Mouse (Mus musculus): ENCODE measurements at regions not wholly inside any gene's neighbourhood (a gene's known extent, or its start where the extent isn't known, plus 50 kb on each side); places are given as distances from the start of the nearest gene placed in this dataset.

DNA sequence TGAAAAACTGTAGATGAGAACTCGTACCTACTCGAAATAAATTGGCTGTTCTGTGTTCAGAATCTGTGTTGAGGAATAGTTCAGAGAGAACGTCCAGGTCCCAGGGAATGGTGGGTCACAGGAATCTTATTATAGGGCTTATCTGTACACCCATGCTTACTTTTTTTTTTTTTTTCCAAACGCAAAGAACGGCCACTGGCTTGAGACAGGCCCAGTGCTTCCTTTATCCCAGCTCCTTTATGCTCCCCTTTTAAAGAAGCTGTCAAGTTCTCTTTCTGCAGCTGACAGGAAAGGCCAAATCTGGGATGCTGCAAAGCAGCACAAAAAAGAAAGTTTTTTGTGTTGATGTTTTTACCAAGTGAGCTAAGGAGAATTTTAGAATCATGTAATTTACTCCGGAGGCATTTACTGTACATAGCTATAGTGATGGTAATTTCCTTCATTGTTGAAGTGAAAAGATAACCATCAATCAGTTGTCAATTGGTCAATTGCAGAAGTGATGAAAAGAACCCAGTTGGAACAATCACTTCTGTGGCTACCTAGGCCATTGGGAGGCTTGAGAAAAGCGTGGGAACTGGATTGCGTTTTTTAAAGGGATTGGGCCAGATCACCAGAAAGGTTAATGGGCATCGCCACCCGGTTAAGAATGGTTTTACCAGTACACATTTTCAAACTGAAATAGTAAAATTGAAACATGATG is 91.2 kb upstream of the Sox2 start:
- Histone ChIP-seq H3K4me3 (ENCODE audit: low read depth, low read length) (no peak overlapping the region), H3K4me1 (ENCODE audit: control insufficient read depth, insufficient read depth, insufficient read length, low read length) (no peaks in the 10 kb centered on the region), H3K27me3 (ENCODE audit: control insufficient read depth, insufficient read depth, low read length) (no peaks in the 10 kb centered on the region), H3K27ac (ENCODE audit: insufficient read depth, low read depth, low read length) (no peak overlapping the region), H3K36me3 (ENCODE audit: control insufficient read depth, insufficient read depth, low read length) (no peaks in the 10 kb centered on the region)
- WGBS, result 72% methylated on average over 10 of the region's 10 CpGs
- no peak for TF ChIP-seq CTCF (IDR thresholded peaks at IDR 0.05; ENCODE audit: extremely low read depth, insufficient read length, insufficient replicate concordance, low read depth, low read length)
- TF ChIP-seq POLR2A (IDR thresholded peaks at IDR 0.05; ENCODE audit: low read depth, low read length), result no peak

DNA sequence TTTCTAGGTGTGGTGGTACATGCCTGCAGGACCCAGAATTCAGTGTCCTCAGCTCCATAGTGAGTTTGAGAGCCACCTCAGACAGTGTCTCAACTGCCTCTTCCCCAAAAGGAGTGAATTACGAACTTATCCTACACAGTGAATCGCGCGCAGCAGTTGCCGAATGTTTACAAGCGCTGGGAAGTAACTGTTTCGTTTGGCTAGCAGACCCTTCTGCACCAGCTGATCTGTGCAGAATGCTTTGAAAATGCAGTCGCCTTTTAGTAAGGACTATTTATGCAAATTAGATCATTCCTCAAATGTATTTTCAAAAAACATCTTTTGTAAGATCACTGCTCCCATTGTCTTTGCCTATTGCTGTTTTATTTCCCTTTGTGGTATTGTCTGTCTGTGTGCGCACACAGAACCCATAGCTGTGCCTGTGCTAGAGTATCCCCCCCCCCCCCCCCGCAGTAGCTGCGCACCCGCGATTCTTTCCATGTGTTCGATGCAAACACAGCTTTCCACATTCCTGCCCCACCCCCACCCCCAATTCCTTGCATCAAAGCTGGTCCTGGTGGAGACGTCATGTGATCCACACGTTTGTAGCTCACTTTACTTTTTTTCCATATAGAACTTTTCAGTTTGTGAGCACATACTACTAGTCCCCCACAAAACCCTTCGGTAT is 97.5 kb upstream of the Sox2 start:
- 63% methylated on average over 17 of the region's 17 CpGs for WGBS
- H3K4me3 ChIP-seq (ENCODE audit: low read depth, low read length), result no peak overlapping the region
- H3K4me1 ChIP-seq (ENCODE audit: control insufficient read depth, insufficient read depth, insufficient read length, low read length), result no peaks in the 10 kb centered on the region
- TF ChIP-seq CTCF (IDR thresholded peaks at IDR 0.05; ENCODE audit: extremely low read depth, insufficient read length, insufficient replicate concordance, low read depth, low read length) (no peak), POLR2A (IDR thresholded peaks at IDR 0.05; ENCODE audit: low read depth, low read length) (no peak)
- no peak overlapping the region for H3K27ac ChIP-seq (ENCODE audit: insufficient read depth, low read depth, low read length)
- H3K27me3 ChIP-seq (ENCODE audit: control insufficient read depth, insufficient read depth, low read length), result no peaks in the 10 kb centered on the region
- H3K36me3 ChIP-seq (ENCODE audit: control insufficient read depth, insufficient read depth, low read length), result no peaks in the 10 kb centered on the region

DNA sequence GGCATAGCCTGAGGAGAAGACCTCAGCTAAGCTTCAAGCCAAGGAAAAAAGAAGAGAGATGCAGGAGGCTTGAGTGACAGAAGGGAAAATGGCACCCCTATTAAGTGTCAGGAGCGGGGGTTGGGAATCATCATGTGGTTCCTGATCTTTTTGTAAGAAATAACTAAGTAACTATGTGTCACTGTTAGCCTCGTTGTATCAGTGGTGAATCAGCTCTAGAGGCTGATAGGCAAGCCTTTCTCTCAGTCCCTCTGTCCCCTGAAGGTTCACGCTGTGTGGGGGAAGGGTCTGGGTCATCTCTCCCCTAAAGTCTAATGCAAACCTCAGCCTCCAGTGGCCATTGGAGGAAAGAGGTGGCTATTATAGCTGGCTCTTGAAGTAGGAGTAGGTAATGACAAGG is 99.1 kb upstream of the Sox2 start:
- H3K4me1 ChIP-seq (ENCODE audit: control insufficient read depth, insufficient read depth, insufficient read length, low read length), result no peaks in the 10 kb centered on the region
- no peak overlapping the region for H3K4me3 ChIP-seq (ENCODE audit: low read depth, low read length)
- H3K27me3 ChIP-seq (ENCODE audit: control insufficient read depth, insufficient read depth, low read length), result no peaks in the 10 kb centered on the region
- TF ChIP-seq CTCF (IDR thresholded peaks at IDR 0.05; ENCODE audit: extremely low read depth, insufficient read length, insufficient replicate concordance, low read depth, low read length) (no peak), POLR2A (IDR thresholded peaks at IDR 0.05; ENCODE audit: low read depth, low read length) (no peak)
- 72% methylated on average over 3 of the region's 3 CpGs for WGBS
- no peaks in the 10 kb centered on the region for H3K36me3 ChIP-seq (ENCODE audit: control insufficient read depth, insufficient read depth, low read length)
- no peak overlapping the region for H3K27ac ChIP-seq (ENCODE audit: insufficient read depth, low read depth, low read length)

DNA sequence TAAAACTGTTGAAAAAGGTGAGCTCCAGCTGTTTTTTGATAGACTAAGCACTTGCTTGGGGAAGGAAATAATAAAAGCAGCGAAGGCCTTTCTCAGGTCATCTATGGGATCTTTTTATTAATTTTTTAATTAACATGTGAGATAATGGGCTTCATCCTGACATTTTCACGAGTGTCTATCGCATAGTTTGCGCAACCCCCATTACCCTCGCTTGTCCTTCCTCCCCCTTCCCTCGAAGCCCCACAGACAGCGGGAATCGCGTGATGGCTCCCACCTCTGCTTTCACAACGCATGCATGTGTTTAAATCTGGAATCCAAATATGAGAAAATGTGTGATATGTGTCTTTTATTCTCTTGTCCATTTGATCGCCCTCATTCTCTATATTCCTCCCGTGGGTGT is 100.0 kb upstream of the Sox2 start:
- H3K4me3 ChIP-seq (ENCODE audit: low read depth, low read length), result no peak overlapping the region
- H3K27ac ChIP-seq (ENCODE audit: insufficient read depth, low read depth, low read length), result no peak overlapping the region
- no peaks in the 10 kb centered on the region for H3K36me3 ChIP-seq (ENCODE audit: control insufficient read depth, insufficient read depth, low read length)
- H3K4me1 ChIP-seq (ENCODE audit: control insufficient read depth, insufficient read depth, insufficient read length, low read length), result no peaks in the 10 kb centered on the region
- 83% methylated on average over 12 of the region's 12 CpGs for WGBS
- no peaks in the 10 kb centered on the region for H3K27me3 ChIP-seq (ENCODE audit: control insufficient read depth, insufficient read depth, low read length)
- no peak for TF ChIP-seq CTCF (IDR thresholded peaks at IDR 0.05; ENCODE audit: extremely low read depth, insufficient read length, insufficient replicate concordance, low read depth, low read length)
- TF ChIP-seq POLR2A (IDR thresholded peaks at IDR 0.05; ENCODE audit: low read depth, low read length), result no peak

DNA sequence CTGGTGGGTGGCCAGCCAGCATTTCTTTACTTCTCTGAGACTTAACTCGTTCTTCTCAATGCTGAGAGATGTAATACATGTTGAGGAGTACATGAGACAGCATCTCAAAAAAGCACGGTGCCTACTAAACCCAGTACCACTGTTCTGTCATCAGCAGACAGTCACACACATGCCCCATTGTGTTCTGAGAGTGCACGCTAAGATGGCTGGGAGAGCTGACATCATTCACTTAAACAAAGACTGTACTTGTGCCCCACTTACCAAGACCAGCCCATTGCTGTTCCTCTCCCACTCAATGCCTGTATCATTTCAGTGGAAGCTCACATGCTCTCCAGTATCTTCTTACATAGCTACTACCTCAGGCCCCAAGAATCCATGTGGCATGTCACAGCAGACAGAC is 117.8 kb upstream of the Sox2 start:
- H3K4me3 ChIP-seq (ENCODE audit: low read depth, low read length), result no peak overlapping the region
- H3K4me1 ChIP-seq (ENCODE audit: control insufficient read depth, insufficient read depth, insufficient read length, low read length), result no peaks in the 10 kb centered on the region
- 66% methylated on average over 3 of the region's 3 CpGs for WGBS
- no peak overlapping the region for H3K27ac ChIP-seq (ENCODE audit: insufficient read depth, low read depth, low read length)
- no peaks in the 10 kb centered on the region for H3K36me3 ChIP-seq (ENCODE audit: control insufficient read depth, insufficient read depth, low read length)
- TF ChIP-seq POLR2A (IDR thresholded peaks at IDR 0.05; ENCODE audit: low read depth, low read length) (no peak), CTCF (IDR thresholded peaks at IDR 0.05; ENCODE audit: extremely low read depth, insufficient read length, insufficient replicate concordance, low read depth, low read length) (no peak)
- H3K27me3 ChIP-seq (ENCODE audit: control insufficient read depth, insufficient read depth, low read length), result no peaks in the 10 kb centered on the region

DNA sequence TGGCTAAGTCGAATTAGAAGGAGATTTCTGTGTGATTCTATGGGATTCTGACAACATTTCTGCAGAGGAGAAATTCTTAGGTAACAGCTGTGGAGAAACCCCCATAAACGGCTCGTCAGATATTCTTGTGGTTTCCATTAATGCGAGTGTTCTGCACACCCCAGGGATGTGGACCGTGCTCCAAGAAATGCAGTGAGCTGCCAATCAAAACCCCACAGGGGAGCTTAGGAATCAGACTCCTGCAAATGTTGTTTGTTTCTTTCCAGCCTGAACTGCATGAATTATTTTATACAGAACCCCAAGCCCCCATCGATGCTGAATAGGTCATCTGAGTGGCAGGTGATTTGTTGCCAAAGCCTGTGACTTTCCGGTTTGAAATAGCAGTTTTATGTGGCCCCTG is 118.4 kb upstream of the Sox2 start:
- WGBS, result 84% methylated on average over 7 of the region's 7 CpGs
- TF ChIP-seq POLR2A (IDR thresholded peaks at IDR 0.05; ENCODE audit: low read depth, low read length), result no peak
- TF ChIP-seq CTCF (IDR thresholded peaks at IDR 0.05; ENCODE audit: extremely low read depth, insufficient read length, insufficient replicate concordance, low read depth, low read length), result no peak

DNA sequence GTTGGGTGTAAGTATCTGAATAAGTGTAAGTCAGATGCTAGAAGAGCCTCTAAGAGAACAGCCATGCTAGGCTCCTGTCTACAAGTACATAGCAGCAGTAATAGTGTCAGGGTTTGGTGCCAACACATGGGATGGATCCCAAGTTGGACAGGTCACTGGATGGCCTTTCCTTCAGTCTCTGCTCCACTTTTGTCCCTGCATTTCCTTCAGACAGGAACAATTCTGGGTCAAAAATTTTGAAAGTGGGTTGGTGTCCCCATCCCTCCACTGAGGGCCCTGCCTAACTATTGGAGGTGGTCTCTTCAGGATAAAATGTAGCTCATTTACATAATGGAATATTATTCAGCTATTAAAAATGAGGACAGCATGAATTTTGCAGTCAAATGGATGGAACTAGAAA is 122.7 kb upstream of the Sox2 start:
- Histone ChIP-seq H3K4me1 (ENCODE audit: control insufficient read depth, insufficient read depth, insufficient read length, low read length) (no peaks in the 10 kb centered on the region), H3K27me3 (ENCODE audit: control insufficient read depth, insufficient read depth, low read length) (no peaks in the 10 kb centered on the region), H3K4me3 (ENCODE audit: low read depth, low read length) (no peak overlapping the region), H3K27ac (ENCODE audit: insufficient read depth, low read depth, low read length) (no peak overlapping the region), H3K36me3 (ENCODE audit: control insufficient read depth, insufficient read depth, low read length) (no peaks in the 10 kb centered on the region)
- TF ChIP-seq POLR2A (IDR thresholded peaks at IDR 0.05; ENCODE audit: low read depth, low read length), result no peak
- TF ChIP-seq CTCF (IDR thresholded peaks at IDR 0.05; ENCODE audit: extremely low read depth, insufficient read length, insufficient replicate concordance, low read depth, low read length), result no peak

More for the DNA sequence above, 118.4 kb upstream of the Sox2 start:
- no peaks in the 10 kb centered on the region for H3K4me1 ChIP-seq (ENCODE audit: control insufficient read depth, insufficient read depth, insufficient read length, low read length)
- H3K27ac ChIP-seq (ENCODE audit: insufficient read depth, low read depth, low read length), result no peak overlapping the region
- H3K27me3 ChIP-seq (ENCODE audit: control insufficient read depth, insufficient read depth, low read length), result no peaks in the 10 kb centered on the region
- H3K4me3 ChIP-seq (ENCODE audit: low read depth, low read length), result no peak overlapping the region
- H3K36me3 ChIP-seq (ENCODE audit: control insufficient read depth, insufficient read depth, low read length), result no peaks in the 10 kb centered on the region
